Mouse (Mus musculus): ENCODE data around the gene Cog5. TPM values are rescaled to one million over a fixed set of nuclear protein-coding genes. Genes with fewer than 3 reads are reported as not detected.
A peak's percentile ranks its signal among the peaks of the same experiment; 100 is the strongest.

Cog5 gene
- polyA plus RNA-seq, 1 experiment from 2014 or later = 33.5 TPM

DNA sequence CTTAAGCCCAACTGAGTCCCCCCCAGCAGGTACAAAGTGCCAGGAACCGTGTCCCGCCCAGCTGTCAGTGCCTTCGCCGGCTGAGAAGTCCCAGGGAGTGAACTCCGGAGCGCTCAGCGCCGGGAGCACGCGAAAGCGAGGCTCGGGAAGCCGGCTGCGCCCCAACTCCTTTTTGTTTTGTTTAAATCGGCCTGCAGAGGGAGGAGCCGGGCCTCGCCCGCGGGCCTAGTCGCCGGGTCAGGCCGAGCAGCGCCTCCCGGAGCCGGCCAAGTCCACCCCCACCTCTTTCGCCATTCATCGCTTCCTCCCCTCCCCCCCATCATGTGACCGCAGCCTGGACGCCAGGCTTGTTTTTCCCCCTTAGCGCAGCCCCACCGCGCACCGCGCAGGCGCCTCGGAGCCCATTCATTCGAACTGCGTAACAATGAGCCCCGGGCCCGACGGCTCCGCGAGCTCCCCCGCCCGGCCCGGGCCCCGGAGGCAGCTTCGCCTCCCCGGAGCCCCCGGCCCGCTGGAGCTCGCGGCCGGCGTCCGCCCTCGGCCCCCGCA, 294.6 kb downstream of the Cog5 start:
- peak; percentile 85 for ATAC-seq (ENCODE audit: low FRiP score, low read depth)
- H3K9ac ChIP-seq (replicated peaks) = peak overlapping the region; percentile 91
- WGBS = under 1% methylated on average over 56 of the region's 58 CpGs
- peak overlapping the region; percentile 92 for H3K4me3 ChIP-seq
- peak overlapping the region; percentile 99 for H3K27ac ChIP-seq (replicated peaks)
- no peaks in the 10 kb centered on the region for H3K27me3 ChIP-seq
- no peaks in the 10 kb centered on the region for H3K36me3 ChIP-seq
- H3K4me1 ChIP-seq = no peaks in the 10 kb centered on the region
- peak overlapping the region; percentile 55 for H3K4me2 ChIP-seq (replicated peaks)
- no peaks in the 10 kb centered on the region for H3K9me3 ChIP-seq

DNA sequence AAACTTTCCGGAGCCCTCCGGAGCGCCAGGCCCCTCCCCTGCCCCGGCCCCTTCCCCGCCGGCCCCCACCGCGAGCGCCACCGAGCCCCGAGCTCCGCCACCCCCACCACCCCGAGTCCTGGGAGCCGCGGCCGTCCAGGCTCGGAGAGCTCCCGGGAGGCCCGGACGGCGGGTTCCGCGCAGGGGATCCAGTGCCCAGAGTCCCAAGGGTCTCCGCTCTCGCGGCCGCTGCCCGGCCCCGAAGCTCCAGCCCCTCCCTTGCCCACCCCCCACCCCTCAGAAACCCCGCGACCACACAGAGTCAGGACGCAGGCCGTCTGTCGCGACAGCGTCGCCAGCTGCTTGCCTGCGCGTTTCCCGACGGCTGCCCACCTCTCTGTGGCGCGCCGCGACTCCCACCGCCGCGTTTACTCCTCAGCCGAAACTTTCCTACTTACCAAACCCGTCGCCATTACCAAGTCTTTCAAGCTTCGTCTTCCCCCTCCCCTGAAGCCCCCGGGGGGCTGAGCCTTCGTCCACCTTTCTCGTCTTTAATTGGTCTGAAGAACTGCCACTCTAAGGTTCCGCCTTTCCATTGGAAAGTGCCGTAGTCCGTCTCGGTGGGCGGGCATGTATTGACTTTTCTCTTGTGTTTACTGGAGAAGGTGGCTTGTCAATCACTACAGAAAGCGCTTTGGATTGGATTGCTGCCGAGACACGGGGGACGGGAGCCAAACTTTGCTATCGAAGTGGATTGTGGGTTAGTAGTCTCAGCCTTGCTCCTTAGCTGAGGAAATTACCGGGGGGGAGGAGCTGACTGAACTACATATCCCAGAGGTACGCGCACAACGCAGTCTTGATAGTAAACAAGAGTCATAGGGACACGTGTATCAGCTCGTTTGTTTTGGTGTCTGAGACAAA, 295.3 kb downstream of the Cog5 start, which contains the start of gene Hbp1:
TSS of gene Hbp1 (minus strand) at position 777 of the 900 bp plus-strand sequence.
- no peaks in the 10 kb centered on the region for H3K9me3 ChIP-seq
- H3K36me3 ChIP-seq = no peaks in the 10 kb centered on the region
- no peaks in the 10 kb centered on the region for H3K27me3 ChIP-seq
- H3K27ac ChIP-seq (replicated peaks) = peak within 1 kb of the TSS; percentile 99
- peak within 1 kb of the TSS; percentile 92 for H3K4me3 ChIP-seq
- WGBS = under 1% methylated on average over 58 of the region's 71 CpGs
- no peaks in the 10 kb centered on the region for H3K4me1 ChIP-seq
- H3K4me2 ChIP-seq (replicated peaks) = peak within 1 kb of the TSS; percentile 68
- peak; percentile 93 for ATAC-seq (ENCODE audit: low FRiP score, low read depth)
- H3K9ac ChIP-seq (replicated peaks) = peak within 1 kb of the TSS; percentile 91

DNA sequence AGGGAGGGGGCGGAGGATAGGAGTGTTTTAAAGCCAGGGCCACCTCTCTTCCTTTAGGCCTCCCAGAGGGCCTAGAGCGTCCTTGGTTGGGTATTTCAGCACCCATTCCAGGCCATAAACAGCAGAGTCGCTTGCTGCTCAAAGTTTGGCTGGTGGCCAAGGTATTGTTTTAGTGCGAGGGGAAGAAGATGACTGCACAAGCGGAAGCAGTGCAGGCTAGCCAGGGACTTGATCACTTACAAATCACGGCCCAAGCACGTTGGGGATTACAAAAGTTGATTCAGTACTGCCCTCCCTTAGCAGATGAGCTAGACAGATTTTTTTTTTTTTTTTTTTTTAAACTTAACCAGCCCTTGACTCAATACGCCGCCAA, 296.0 kb downstream of the Cog5 start:
- Histone ChIP-seq H3K4me1 (no peaks in the 10 kb centered on the region), H3K36me3 (no peaks in the 10 kb centered on the region), H3K4me3 (peak overlapping the region; percentile 92), H3K9ac (replicated peaks) (peak overlapping the region; percentile 54; the same call in 1 of the 2 replicates), H3K9me3 (no peaks in the 10 kb centered on the region), H3K27ac (replicated peaks) (peak overlapping the region; percentile 67), H3K27me3 (no peaks in the 10 kb centered on the region), H3K4me2 (replicated peaks) (peak overlapping the region; percentile 68)
- WGBS = 7% methylated on average over 9 of the region's 9 CpGs
- no peak for ATAC-seq (ENCODE audit: low FRiP score, low read depth)

DNA sequence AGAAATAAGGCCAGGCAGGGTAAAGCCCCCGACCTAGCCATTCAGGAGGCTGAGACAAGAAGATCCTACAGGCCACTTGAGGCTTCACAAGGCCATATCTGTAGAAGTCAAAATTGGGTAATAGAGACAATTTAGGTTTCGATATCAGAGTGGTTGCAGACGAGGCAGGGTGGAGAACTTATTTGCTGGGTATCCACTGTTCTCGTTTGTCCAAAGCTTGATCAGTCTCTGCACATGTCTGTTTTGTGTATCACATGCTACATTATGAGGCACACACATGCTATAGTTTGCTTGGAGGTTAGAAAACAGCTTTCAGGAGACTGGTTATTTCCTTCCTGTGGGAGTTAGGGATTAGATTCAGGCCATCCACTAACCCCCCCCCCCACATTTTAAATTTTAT, 301.2 kb downstream of the Cog5 start:
- Histone ChIP-seq H3K36me3 (0 out of 2 replicates have a peak, but pooled peaks cover 2% of the 10 kb centered on the region), H3K9me3 (no peaks in the 10 kb centered on the region), H3K27me3 (no peaks in the 10 kb centered on the region), H3K27ac (replicated peaks) (no peak overlapping the region), H3K9ac (replicated peaks) (no peak overlapping the region), H3K4me2 (replicated peaks) (no peak overlapping the region), H3K4me1 (no peaks in the 10 kb centered on the region), H3K4me3 (no peak overlapping the region)
- WGBS = 90% methylated on average over 4 of the region's 4 CpGs
- no peak for ATAC-seq (ENCODE audit: low FRiP score, low read depth)

- Histone ChIP-seq H3K27me3 (no peaks in the 10 kb centered on the region), H3K9me3 (no peaks in the 10 kb centered on the region), H3K4me3 (no peak overlapping the region), H3K27ac (replicated peaks) (no peak overlapping the region), H3K4me2 (replicated peaks) (no peak overlapping the region), H3K36me3 (peaks cover 18% of the 10 kb centered on the region), H3K9ac (replicated peaks) (no peak overlapping the region), H3K4me1 (no peaks in the 10 kb centered on the region)
- WGBS = 92% methylated on average over 6 of the region's 6 CpGs
- no peak for ATAC-seq (ENCODE audit: low FRiP score, low read depth)
Measured at GRCm38 (mm10) chr12:31964074-31964473, 309.4 kb downstream of the Cog5 start.

DNA sequence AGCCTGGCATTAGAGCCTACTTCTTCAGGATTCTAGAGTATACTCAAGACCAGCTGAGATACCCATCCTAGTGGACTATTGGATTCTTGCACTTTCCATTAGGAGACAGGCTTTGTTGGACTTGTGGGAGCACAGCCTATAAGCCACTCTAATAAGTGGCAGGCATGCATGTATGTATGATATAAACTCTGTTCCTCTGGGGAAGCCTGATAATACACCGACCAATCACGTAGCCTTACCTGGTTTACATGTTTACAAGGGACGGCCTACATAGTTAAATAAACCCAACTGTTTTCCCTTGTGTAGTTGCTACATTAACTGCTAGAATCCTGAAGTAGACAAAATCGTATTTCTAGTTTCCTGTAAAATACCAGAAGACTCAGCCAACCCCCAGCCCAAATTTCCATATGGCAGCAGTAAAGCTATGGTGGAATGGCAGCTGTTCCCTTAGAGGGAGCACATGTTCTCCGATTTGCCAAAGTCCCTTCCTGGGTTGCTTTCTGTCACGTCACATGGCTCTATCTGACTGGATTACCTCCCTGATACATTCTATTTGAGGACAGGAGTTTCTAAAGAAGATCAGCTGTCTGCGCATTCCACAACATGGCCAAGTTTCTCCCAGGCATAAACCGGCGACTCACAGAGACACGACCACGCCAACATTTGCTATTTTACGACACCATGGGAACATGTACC, 311.0 kb downstream of the Cog5 start:
- H3K4me1 ChIP-seq = no peaks in the 10 kb centered on the region
- ATAC-seq (ENCODE audit: low FRiP score, low read depth) = no peak
- H3K4me3 ChIP-seq = no peak overlapping the region
- no peaks in the 10 kb centered on the region for H3K9me3 ChIP-seq
- H3K36me3 ChIP-seq = peaks cover 16% of the 10 kb centered on the region
- no peaks in the 10 kb centered on the region for H3K27me3 ChIP-seq
- no peak overlapping the region for H3K4me2 ChIP-seq (replicated peaks)
- 93% methylated on average over 12 of the region's 12 CpGs for WGBS
- H3K27ac ChIP-seq (replicated peaks) = no peak overlapping the region
- no peak overlapping the region for H3K9ac ChIP-seq (replicated peaks)

- no peak overlapping the region for H3K4me2 ChIP-seq (replicated peaks)
- H3K27ac ChIP-seq (replicated peaks) = no peak overlapping the region
- 86% methylated on average over 4 of the region's 4 CpGs for WGBS
- no peak overlapping the region for H3K9ac ChIP-seq (replicated peaks)
- H3K9me3 ChIP-seq = no peaks in the 10 kb centered on the region
- peaks cover 22% of the 10 kb centered on the region for H3K36me3 ChIP-seq
- no peak overlapping the region for H3K4me3 ChIP-seq
- ATAC-seq (ENCODE audit: low FRiP score, low read depth) = no peak
- H3K4me1 ChIP-seq = no peaks in the 10 kb centered on the region
- H3K27me3 ChIP-seq = no peaks in the 10 kb centered on the region
Measured at GRCm38 (mm10) chr12:31966405-31966804, 311.7 kb downstream of the Cog5 start.

GRCm38 (mm10) chr12:31967536-31967935, 312.9 kb downstream of the Cog5 start:
- H3K4me1 ChIP-seq = no peaks in the 10 kb centered on the region
- H3K9me3 ChIP-seq = no peaks in the 10 kb centered on the region
- WGBS = 5% methylated on average over 2 of the region's 2 CpGs
- peak; percentile 49 for ATAC-seq (ENCODE audit: low FRiP score, low read depth)
- H3K36me3 ChIP-seq = peaks cover 21% of the 10 kb centered on the region
- no peak overlapping the region for H3K4me2 ChIP-seq (replicated peaks)
- no peaks in the 10 kb centered on the region for H3K27me3 ChIP-seq
- H3K4me3 ChIP-seq = no peak overlapping the region
- no peak overlapping the region for H3K27ac ChIP-seq (replicated peaks)
- H3K9ac ChIP-seq (replicated peaks) = no peak overlapping the region

- WGBS = 13% methylated on average over 1 of the region's 1 CpGs
- ATAC-seq (ENCODE audit: low FRiP score, low read depth) = no peak
- H3K4me1 ChIP-seq = peaks cover 5% of the 10 kb centered on the region; the same call in 1 of the 2 replicates
- H3K9ac ChIP-seq (replicated peaks) = no peak overlapping the region
- peaks cover 15% of the 10 kb centered on the region for H3K36me3 ChIP-seq
- H3K27ac ChIP-seq (replicated peaks) = no peak overlapping the region
- no peak overlapping the region for H3K4me2 ChIP-seq (replicated peaks)
- no peak overlapping the region for H3K4me3 ChIP-seq
- H3K27me3 ChIP-seq = no peaks in the 10 kb centered on the region
- no peaks in the 10 kb centered on the region for H3K9me3 ChIP-seq
Measured at GRCm38 (mm10) chr12:31969111-31969510, 314.4 kb downstream of the Cog5 start.

DNA sequence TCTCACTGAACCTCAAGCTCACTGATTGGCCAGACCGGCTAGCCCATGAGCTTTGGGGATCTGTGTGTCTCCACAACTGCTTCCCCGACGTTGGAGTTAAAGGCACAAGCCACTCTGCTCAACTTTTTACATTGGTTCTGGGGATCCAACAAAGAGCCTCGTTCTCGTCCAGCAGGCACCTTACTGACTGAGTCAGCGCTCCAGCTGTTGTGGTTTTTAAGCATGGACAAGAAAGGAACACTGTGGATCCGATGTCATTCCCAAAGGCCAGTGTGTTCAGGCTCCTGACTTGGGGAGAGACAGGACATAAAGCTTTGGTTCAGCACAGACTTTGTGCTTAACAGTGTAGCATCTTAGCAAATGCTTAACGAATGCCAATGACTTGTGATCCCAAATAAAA, 316.9 kb downstream of the Cog5 start:
- Histone ChIP-seq H3K9me3 (no peaks in the 10 kb centered on the region), H3K27ac (replicated peaks) (no peak overlapping the region), H3K27me3 (no peaks in the 10 kb centered on the region), H3K4me2 (replicated peaks) (no peak overlapping the region), H3K36me3 (peaks cover 7% of the 10 kb centered on the region; the same call in 1 of the 2 replicates), H3K4me1 (peaks cover 5% of the 10 kb centered on the region; the same call in 1 of the 2 replicates), H3K9ac (replicated peaks) (no peak overlapping the region), H3K4me3 (no peak overlapping the region)
- ATAC-seq (ENCODE audit: low FRiP score, low read depth) = no peak
- WGBS = 87% methylated on average over 8 of the region's 8 CpGs

GRCm38 (mm10) chr12:31973473-31974172, 319.0 kb downstream of the Cog5 start:
- ATAC-seq (ENCODE audit: low FRiP score, low read depth) = peak; percentile 68
- no peak overlapping the region for H3K9ac ChIP-seq (replicated peaks)
- 77% methylated on average over 13 of the region's 13 CpGs for WGBS
- peaks cover 8% of the 10 kb centered on the region; the same call in 1 of the 2 replicates for H3K4me1 ChIP-seq
- no peaks in the 10 kb centered on the region for H3K9me3 ChIP-seq
- H3K4me3 ChIP-seq = no peak overlapping the region
- peaks cover 7% of the 10 kb centered on the region; the same call in 1 of the 2 replicates for H3K36me3 ChIP-seq
- no peak overlapping the region for H3K27ac ChIP-seq (replicated peaks)
- H3K4me2 ChIP-seq (replicated peaks) = no peak overlapping the region
- H3K27me3 ChIP-seq = no peaks in the 10 kb centered on the region

Data from midbrain, embryonic 12.5 days (tissue).